Mouse (Mus musculus) olfactory bulb, adult 2 months (tissue): ENCODE data around the gene Alg9.

Experiments used
- CTCF ChIP-seq: fragments of 200-500 bp; IDR thresholded peaks from 2 replicates; pipeline ENCODE4 v1.5.1; 2012; ENCODE audit warnings: low read depth, mild to moderate bottlenecking, low read length, moderate library complexity; ENCODE audit not compliant: insufficient read depth
- POLR2A ChIP-seq: fragments of 200-500 bp; IDR thresholded peaks from 2 replicates; pipeline ENCODE4 v1.6.1; 2012; ENCODE audit warnings: mild to moderate bottlenecking, low read depth, low read length, moderate library complexity; ENCODE audit not compliant: insufficient read depth

GRCm38 (mm10) chr9:50886870-50887269, 112.1 kb downstream of the Alg9 start:
- TF ChIP-seq CTCF (no peak), POLR2A (no peak)
